Mouse (Mus musculus) erythroblast, embryonic 14.5 days (primary cell): ENCODE data around the gene Dyrk1a.

Source experiments
- GATA1 ChIP-seq: IDR thresholded peaks from 2 replicates; pipeline ENCODE4 v1.6.1; 2012; ENCODE audit warnings: low read length, inconsistent platforms, mixed read lengths
- TAL1 ChIP-seq: IDR thresholded peaks from 3 replicates; pipeline ENCODE4 v1.6.1; 2012; ENCODE audit warnings: low read length, inconsistent platforms, mixed read lengths

DNA sequence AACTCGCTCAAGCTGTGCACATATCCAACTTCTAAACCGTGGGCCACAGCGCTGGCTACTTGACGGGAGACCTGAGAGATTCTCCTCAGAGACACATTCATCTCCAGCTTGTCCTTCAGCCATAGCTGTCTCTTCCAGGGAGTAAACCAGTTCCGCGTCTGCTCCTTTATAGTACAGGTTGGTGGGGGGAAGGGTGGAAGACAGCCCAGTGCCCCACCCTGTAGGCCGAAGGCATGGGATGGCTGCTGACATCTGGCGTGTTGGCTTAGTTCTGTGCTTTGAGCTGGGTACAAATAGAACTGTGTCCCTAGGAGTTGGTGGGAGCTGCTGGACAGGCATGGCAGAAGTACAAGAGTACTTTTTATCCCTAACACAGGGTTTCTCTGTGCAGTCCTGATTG, 18.4 kb downstream of the Dyrk1a start:
- TF ChIP-seq TAL1, result no peak
- no peak for TF ChIP-seq GATA1
